Mouse (Mus musculus) midbrain, postnatal 0 days (tissue): Measurements from ENCODE around the gene Cpsf3. TPM values are rescaled to one million over a fixed set of nuclear protein-coding genes. Genes with fewer than 3 reads are reported as not detected.

ENCODE experiments used
- ATAC-seq: fragments of 200-750 bp; cut with Nextera tagmentation; 2 replicates; pipeline ENCODE4 v1.8.0; 2017; ENCODE audit warnings: moderate number of reproducible peaks, mild to moderate bottlenecking, moderate TSS enrichment, moderate library complexity; ENCODE audit not compliant: low FRiP score
- DNase-seq: peaks from one replicate; pipeline ENCODE4 v3.0.0-alpha.2; 2015; ENCODE audit warnings: low spot score
- H3K27ac ChIP-seq: fragments of 300-500 bp; sonication (generic); 2 replicates; pipeline ENCODE4 v1.5.1; 2014; ENCODE audit warnings: low read depth, mild to moderate bottlenecking, low read length, mixed read lengths
- H3K27me3 ChIP-seq: fragments of 300-500 bp; sonication (generic); 2 replicates; pipeline ENCODE4 v1.6.1; 2014; ENCODE audit warnings: low read length, control low read depth, mixed read lengths; ENCODE audit not compliant: insufficient read depth
- H3K36me3 ChIP-seq: fragments of 300-500 bp; sonication (generic); 2 replicates; pipeline ENCODE4 v1.6.1; 2014; ENCODE audit warnings: low read length, control low read depth, mixed read lengths; ENCODE audit not compliant: insufficient read depth
- H3K4me1 ChIP-seq: fragments of 300-500 bp; sonication (generic); 2 replicates; pipeline ENCODE4 v1.6.1; 2014; ENCODE audit warnings: mild to moderate bottlenecking, control low read depth, antibody characterized with exemption, low read length, mixed read lengths; ENCODE audit not compliant: insufficient read depth
- H3K4me2 ChIP-seq: fragments of 300-500 bp; sonication (generic); 2 replicates; pipeline ENCODE4 v1.6.1; 2014; ENCODE audit warnings: low read depth, mild to moderate bottlenecking, low read length, mixed read lengths; ENCODE audit not compliant: poor library complexity, severe bottlenecking
- H3K4me3 ChIP-seq: fragments of 300-500 bp; sonication (generic); 2 replicates; pipeline ENCODE4 v1.5.1; 2014; ENCODE audit warnings: low read depth, mild to moderate bottlenecking, low read length, moderate library complexity
- H3K9ac ChIP-seq: fragments of 300-500 bp; sonication (generic); replicated peaks from 2 replicates; pipeline ENCODE4 v1.6.1; 2014; ENCODE audit warnings: mild to moderate bottlenecking, low read length, moderate library complexity, mixed read lengths; ENCODE audit not compliant: poor library complexity, severe bottlenecking
- H3K9me3 ChIP-seq: fragments of 300-500 bp; sonication (generic); 2 replicates; pipeline ENCODE4 v1.6.1; 2016; ENCODE audit warnings: low read length, control low read depth
- CTCF ChIP-seq: IDR thresholded peaks from 2 replicates; pipeline ENCODE4 v1.5.1; 2016; ENCODE audit warnings: antibody characterized with exemption, mild to moderate bottlenecking
- WGBS: fragments of 180-500 bp; shearing (Covaris S2); extraction: QIAGEN DNeasy Blood & Tissue Kit; methylation state at CpG from one replicate; pipeline ENCODE4 v1.1.7; 2014; 5-methylcytosine and 5-hydroxymethylcytosine counted together
- polyA plus RNA-seq: library from polyadenylated mRNA; unstranded; fragments of >200 nt; fragmentation: Nextera tagmentation; extraction: Ambion mirVana; gene quantifications from 2 replicates; pipeline ENCODE4 v1.2.1, GENCODE M21; 2015
- total RNA-seq: library from RNA; depleted of rRNA; stranded (reverse); fragments of >200 nt; gene quantifications from 2 replicates; pipeline ENCODE4 v1.2.3, GENCODE M21; 2014

Gene Cpsf3
- total and polyA plus RNA-seq, 2 experiments from 2014 or later: 39.4 to 69.1 TPM

GRCm38 (mm10) chr12:21318143-21318895 is 33.1 kb downstream of the Cpsf3 start:
- H3K9me3 ChIP-seq: no peaks in the 10 kb centered on the region
- H3K4me1 ChIP-seq: no peaks in the 10 kb centered on the region
- H3K4me2 ChIP-seq: no peak overlapping the region
- 74% methylated on average over 12 of the region's 12 CpGs for WGBS
- ATAC-seq: no peak
- no peak overlapping the region for H3K27ac ChIP-seq
- TF ChIP-seq CTCF: peak; percentile 78
- no peaks in the 10 kb centered on the region for H3K27me3 ChIP-seq
- peak; percentile 69 for DNase-seq
- H3K9ac ChIP-seq: no peak overlapping the region
- no peak overlapping the region for H3K4me3 ChIP-seq
- H3K36me3 ChIP-seq: peaks cover 23% of the 10 kb centered on the region

GRCm38 (mm10) chr12:21320317-21320716 is 35.1 kb downstream of the Cpsf3 start:
- Histone ChIP-seq H3K4me1 (no peaks in the 10 kb centered on the region), H3K36me3 (peaks cover 17% of the 10 kb centered on the region; the same call in 1 of the 2 replicates), H3K4me2 (no peak overlapping the region), H3K9me3 (no peaks in the 10 kb centered on the region), H3K27me3 (no peaks in the 10 kb centered on the region), H3K4me3 (no peak overlapping the region), H3K9ac (no peak overlapping the region), H3K27ac (no peak overlapping the region)
- 96% methylated on average over 4 of the region's 4 CpGs for WGBS
- DNase-seq (peak; percentile 9), ATAC-seq (no peak)
- TF ChIP-seq CTCF: no peak

GRCm38 (mm10) chr12:21321170-21321569 is 36.0 kb downstream of the Cpsf3 start:
- DNase-seq: no peak
- Histone ChIP-seq H3K4me2 (no peak overlapping the region), H3K36me3 (peaks cover 17% of the 10 kb centered on the region; the same call in 1 of the 2 replicates), H3K9me3 (no peaks in the 10 kb centered on the region), H3K4me1 (no peaks in the 10 kb centered on the region), H3K4me3 (no peak overlapping the region), H3K27ac (no peak overlapping the region), H3K27me3 (no peaks in the 10 kb centered on the region), H3K9ac (no peak overlapping the region)
- no peak for ATAC-seq
- no peak for TF ChIP-seq CTCF
- WGBS: 80% methylated on average over 9 of the region's 9 CpGs

- H3K9me3 ChIP-seq: no peaks in the 10 kb centered on the region
- peaks cover 25% of the 10 kb centered on the region; the same call in 1 of the 2 replicates for H3K36me3 ChIP-seq
- DNase-seq (no peak), ATAC-seq (no peak)
- no peak overlapping the region for H3K4me3 ChIP-seq
- H3K27me3 ChIP-seq: no peaks in the 10 kb centered on the region
- no peak for TF ChIP-seq CTCF
- 87% methylated on average over 4 of the region's 4 CpGs for WGBS
- no peak overlapping the region for H3K27ac ChIP-seq
- H3K9ac ChIP-seq: no peak overlapping the region
- no peak overlapping the region for H3K4me2 ChIP-seq
- no peaks in the 10 kb centered on the region for H3K4me1 ChIP-seq
Observed at GRCm38 (mm10) chr12:21322296-21322695, 37.1 kb downstream of the Cpsf3 start.

GRCm38 (mm10) chr12:21322856-21323255 is 37.7 kb downstream of the Cpsf3 start:
- Histone ChIP-seq H3K27me3 (no peaks in the 10 kb centered on the region), H3K9ac (no peak overlapping the region), H3K9me3 (no peaks in the 10 kb centered on the region), H3K4me3 (no peak overlapping the region), H3K27ac (no peak overlapping the region), H3K4me1 (no peaks in the 10 kb centered on the region), H3K4me2 (no peak overlapping the region), H3K36me3 (peaks cover 30% of the 10 kb centered on the region)
- TF ChIP-seq CTCF: no peak
- no peak for DNase-seq
- WGBS: 78% methylated on average over 9 of the region's 9 CpGs
- no peak for ATAC-seq

- no peaks in the 10 kb centered on the region for H3K9me3 ChIP-seq
- H3K36me3 ChIP-seq: peaks cover 34% of the 10 kb centered on the region
- no peak overlapping the region for H3K27ac ChIP-seq
- DNase-seq (no peak), ATAC-seq (no peak)
- H3K9ac ChIP-seq: no peak overlapping the region
- 84% methylated on average over 5 of the region's 5 CpGs for WGBS
- H3K4me2 ChIP-seq: no peak overlapping the region
- no peaks in the 10 kb centered on the region for H3K4me1 ChIP-seq
- H3K27me3 ChIP-seq: no peaks in the 10 kb centered on the region
- H3K4me3 ChIP-seq: no peak overlapping the region
- no peak for TF ChIP-seq CTCF
Observed at GRCm38 (mm10) chr12:21324101-21324500, 38.9 kb downstream of the Cpsf3 start.
